Mouse (Mus musculus): Measurements from ENCODE around the gene Sema6c.

The Sema6c gene

DNA sequence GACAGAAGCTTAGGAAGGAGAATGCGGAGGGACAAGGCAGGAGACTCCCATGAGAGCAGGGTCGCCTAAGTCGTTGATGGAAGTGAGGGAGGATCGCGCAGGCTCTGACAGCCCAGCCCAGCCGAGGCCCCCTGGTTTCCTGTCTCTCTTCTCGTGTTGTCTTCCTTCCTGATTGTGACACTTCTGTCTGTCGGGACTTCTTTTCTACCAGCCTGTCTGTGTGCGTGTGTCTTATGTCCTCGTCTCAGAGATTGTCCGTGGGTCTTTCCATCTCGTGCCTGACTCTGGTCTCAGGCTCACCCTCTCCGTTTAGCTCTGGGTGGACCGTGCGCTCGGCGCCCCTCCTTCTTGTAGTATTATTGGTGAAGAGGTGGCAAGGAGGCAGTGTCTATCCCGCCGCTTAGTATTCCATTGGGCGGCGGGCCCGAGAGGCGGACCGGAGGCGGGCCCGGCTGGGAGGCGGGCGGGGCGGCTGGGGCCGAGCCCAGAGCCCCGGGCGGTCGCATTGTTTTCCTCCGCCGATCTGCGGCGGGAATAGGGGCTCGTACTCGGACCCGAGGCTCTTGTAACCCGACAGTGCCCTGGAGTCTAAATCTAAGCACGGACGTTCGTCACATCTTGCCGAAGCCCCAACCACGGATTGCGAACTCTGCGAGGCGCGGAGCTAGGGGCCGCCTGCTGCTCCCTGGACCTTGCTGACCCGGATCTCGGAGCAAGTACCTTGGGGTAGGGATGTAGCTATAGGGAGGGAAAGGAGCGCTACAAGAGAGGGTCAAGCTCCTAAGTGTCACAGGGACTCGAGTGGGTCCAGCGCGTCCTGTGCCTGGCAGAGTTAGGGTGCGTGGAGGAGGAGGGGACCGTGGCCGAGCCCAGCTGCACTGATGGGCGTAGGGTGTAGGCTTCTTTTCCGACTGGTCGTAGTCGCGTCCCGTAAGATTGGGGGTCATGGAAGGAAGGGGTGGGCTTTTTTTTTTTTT, at the start of gene Sema6c:
TSS of gene Sema6c (plus strand) at position 471 of the 977 bp plus-strand sequence.
- WGBS: under 1% methylated on average over 66 of the region's 66 CpGs

DNA sequence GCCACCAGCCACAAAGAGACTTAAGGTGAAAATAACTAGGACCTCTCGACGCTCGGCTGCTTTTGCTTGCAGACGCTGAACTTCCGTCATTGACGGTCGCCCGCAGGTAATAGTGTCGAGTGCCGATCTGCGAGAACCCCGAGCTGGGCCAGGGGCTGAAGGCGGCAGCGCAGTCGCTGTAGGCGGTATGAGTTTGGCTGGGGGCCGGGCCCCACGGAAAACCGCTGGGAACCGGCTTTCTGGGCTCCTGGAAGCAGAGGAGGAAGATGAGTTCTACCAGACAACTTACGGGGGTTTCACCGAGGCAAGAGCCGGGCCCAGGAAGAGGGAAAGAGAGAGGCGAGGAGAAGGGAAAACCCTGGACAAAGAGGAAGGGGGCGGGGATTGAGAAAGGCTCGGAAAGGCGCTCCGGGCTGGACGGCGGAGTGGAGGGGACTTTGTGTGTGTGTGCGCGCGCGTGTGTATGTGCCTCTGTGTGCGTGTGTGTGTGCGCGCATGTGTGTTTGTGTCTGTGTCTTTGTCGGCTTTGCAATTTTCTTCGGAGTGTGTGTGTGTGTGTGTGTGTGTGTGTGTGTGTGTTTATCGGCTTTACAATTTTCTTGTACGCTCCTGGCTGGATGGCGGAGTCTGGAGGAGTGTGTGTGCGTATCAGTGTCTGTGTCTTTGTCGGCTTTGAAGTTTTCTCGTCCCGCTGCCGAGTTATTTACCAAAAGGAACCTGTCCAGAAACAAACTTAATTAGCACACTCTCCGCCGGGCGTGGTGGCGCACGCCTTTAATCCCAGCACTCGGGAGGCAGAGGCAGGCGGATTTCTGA, 49.1 kb upstream of the Sema6c start, which contains the start of gene Vps72:
TSS of gene Vps72 (plus strand) at position 112 of the 816 bp plus-strand sequence.
- WGBS: under 1% methylated on average over 54 of the region's 54 CpGs

DNA sequence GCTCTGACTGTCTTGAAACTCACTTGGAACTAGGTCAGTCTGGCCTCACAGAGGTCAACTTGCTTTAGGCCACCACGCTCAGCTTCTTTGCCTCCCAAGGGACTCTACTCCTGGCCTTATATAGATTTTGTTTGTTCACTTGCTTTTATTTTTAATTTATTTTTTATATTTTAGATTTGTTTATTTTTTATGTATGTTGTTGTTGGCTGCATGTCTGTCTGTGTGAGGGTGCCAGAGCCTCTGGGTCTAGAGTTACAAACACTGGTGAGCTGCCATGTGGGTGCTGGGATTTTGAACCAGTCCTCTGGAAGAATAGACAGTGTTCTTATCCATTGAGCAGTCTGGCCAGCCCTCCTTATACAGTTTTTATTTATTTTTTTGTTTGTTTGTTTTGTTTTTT, 47.5 kb upstream of the Sema6c start:
- WGBS: 81% methylated on average over 1 of the region's 1 CpGs

DNA sequence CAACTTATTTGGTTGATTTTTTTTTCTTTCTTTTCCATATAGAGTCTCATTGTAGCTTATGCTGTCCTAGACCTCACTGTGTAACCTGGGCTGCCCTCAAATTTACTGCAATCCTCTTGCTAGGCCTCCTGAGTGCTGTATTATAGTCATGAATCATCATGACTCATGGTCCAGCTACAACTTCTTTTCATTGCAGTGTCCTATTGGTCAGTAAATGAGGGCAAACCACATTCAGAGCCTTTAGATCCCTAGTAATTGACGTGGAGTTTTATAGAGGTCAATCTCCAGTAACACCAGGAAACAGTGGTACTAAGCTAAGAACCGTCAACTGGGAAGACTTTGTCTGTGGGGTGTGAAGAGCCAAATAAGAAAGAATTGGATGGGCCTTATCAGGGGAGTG, 42.5 kb upstream of the Sema6c start:
- WGBS: 96% methylated on average over 2 of the region's 2 CpGs

DNA sequence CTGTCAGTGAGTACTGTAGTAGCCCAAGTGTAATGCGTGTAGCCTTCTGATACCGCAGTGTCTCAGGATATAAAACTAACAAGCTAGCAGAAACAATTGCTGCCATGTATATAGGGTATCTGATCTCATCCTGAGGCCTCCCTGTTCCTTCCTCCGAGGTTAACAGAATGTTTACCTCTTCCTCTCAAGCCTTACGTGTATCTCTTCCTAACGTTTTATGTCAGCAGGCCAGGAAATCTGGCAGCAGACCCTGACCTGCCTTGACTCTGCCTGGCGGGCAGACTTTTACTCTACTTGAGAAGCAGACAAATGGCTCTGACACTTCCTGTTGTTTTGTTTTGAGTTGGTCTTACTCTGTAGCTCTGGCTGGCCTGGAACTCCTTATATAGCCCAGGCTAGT, 38.7 kb upstream of the Sema6c start:
- WGBS: 69% methylated on average over 6 of the region's 6 CpGs

DNA sequence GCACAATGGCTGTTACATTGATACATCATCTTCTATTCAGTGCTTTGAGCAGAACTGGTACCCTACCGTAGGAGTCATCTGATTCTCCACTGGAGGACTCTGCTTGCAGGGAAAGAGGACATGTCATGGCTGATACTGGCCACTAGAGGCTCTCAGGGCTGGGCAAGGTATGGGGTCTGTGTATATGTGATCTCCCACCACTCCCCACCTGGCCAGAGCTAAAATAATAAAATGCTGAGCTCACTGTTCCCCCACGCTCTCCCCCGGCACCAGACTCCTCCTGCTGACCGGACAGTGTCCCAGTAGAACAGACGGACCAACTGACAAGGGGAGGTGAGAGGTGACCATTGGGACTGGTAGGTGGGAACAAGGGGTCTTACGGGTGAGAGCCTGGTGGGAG, 36.0 kb upstream of the Sema6c start, which contains the start of gene Tmod4:
TSS of gene Tmod4 (plus strand) at position 231 of the 400 bp plus-strand sequence.
- WGBS: 62% methylated on average over 6 of the region's 6 CpGs

DNA sequence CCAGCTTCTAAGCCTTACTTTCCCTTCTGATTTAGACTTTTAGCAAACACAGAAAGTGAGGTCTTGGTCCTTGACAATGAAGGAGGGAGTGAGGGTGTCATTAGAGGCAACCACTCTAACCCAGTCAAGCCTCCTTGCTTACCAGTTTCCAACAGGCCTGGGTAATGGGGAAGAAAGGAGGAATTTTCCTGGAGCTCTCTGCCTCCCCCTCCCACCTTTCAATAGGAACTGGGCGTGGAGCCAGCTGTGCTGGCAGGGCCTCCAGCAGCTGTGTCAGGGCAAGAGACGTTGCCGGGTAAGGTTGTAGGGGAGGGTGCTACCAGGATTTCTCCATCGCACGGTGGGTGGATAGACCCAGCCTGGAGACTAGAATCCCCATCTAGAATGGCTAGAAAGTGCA, 35.3 kb upstream of the Sema6c start:
- WGBS: 11% methylated on average over 5 of the region's 5 CpGs

DNA sequence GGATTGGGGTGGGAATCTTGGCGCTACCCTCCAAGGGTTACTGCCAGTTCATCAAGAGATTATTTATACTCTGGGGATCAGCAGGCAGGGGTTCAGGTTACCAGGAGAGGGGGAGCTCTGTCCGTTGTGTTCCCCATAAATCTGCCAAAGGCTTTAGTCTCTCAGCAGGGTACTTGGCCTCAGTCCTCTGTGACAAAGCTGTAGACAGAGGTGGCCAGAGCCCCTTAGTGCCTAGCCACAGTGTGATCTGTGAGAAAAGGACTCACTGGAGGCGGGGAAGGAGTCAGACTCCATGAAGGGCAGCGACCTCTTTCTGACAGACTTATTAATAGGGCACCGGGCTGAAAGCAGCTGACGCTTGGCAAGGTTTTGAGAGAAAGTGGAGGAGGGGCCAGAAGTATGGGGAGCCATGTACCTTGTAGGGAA, 31.0 kb upstream of the Sema6c start:
- WGBS: 57% methylated on average over 6 of the region's 6 CpGs

DNA sequence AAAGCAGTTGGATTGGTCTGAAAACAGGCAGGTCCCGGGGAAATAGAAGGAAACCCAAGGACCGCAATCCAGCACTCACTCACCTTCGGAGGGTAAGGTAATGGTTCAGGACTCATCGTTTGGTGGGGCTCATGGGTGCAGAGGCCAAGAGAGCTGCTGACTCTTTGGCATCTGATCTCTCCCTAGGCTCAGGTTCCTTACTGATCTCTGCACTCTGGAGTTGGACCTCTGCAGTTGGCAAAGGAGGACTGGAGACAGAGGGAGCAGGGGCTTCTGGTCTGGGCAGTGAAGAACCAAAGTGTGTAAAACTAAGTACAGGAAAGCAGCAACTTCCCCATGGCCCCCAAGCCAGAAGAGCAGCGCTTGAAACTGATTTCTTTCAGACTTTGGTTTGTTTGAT, 30.2 kb upstream of the Sema6c start:
- WGBS: 88% methylated on average over 5 of the region's 5 CpGs

DNA sequence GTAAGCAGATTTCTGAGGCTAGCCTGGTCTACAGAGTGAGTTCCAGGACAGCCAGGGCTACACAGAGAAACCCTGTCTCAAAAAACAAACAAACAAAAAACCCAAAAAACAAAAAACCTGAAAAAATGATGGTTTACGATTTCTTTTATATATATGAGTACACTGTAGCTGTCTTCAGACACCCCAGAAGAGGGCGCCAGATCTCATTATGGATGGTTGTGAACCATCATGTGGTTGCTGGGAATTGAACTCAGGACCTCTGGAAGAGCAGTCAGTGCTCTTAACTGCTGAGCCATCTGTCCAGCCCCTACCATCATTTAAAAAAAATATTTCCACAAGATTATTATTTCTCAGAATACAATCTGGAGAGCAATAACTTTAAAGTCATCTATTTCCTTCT, 27.9 kb upstream of the Sema6c start:
- 85% methylated on average over 2 of the region's 2 CpGs for whole genome bisulfite sequencing

DNA sequence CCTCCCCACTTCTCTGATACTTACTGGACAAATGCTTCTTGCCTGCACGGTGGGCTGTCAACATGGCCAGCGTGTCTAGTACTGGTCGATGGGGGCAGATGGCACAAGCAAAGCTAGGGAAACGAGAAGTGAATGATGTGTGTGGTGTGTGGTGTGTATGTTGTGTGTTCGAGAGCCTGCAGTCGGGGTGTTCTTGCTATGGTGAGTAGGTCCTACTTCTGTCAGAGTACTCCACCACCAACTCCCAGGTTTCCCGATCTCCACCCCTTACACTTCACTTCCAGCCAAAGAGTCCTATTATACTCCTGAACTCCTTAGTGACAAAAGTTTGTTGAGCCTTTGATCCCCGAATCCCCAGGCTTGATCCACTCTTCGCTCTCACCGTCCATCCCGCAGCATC, 27.1 kb upstream of the Sema6c start:
- 55% methylated on average over 11 of the region's 11 CpGs for WGBS

DNA sequence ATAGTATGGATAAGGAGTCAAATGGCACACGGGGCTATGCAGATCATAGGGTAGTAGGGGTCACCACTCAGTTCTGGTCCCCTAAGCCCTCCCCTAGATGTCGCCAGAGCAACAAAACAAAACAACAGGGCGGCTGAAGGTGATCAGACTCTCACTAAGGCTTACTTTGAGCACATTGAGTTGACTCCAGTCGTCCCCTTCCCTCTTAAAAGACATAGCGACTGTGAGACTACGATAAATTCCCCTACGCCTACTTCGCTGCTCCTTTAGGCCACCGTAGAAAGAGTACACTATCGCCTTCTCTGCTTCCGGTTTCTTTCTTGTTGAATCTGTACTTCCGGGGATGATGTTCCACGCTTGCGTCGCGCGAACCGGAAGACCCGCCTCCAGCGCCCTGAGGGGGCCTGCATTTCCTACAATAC, 26.6 kb upstream of the Sema6c start, which contains the start of the genes Scnm1 and Lysmd1:
TSS of gene Scnm1 (minus strand) at position 332 of the 422 bp plus-strand sequence.
TSS of gene Lysmd1 (plus strand) at position 409 of the 422 bp plus-strand sequence.
- under 1% methylated on average over 20 of the region's 20 CpGs for WGBS

DNA sequence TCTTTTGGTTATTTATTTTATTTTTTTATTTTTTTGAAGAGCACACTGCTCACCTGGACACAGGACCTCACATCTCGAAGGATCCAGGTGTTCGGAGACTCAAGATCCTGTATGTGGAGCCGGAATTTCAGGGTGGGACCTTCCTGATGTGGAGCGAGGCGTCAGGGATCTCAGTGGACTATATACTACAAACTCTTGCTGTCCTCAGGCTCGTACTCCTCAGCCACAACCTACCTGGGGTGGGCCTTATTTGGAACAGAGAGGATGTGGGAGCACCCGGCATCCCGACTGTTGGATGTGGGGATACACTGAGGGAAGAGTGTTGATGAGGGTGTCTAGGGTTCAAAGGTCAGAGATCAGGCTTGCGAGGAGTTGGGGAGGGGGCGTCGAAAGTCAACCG, 26.1 kb upstream of the Sema6c start:
- no CpG with 5 or more reads among the region's 12 CpGs for WGBS

DNA sequence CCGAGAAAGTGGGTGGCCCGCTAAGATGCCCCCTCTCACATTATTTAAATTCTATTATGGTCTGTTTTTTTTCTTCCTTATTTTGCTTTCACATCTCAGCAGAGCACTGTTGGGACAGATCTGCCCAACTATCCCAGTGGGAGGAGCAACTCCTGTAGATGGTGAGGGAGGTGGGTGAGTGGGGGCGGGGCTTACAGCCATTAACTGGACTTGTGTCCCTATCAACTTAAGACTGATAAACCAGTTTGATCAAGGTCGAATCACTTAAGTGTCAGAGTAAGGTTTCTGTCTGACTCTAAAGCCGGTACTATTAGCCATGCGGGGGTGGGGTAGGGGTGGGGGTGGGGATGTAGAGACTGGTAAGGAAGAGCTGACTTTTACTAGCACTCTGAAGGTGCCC, 25.2 kb upstream of the Sema6c start:
- 23% methylated on average over 6 of the region's 6 CpGs for whole genome bisulfite sequencing

DNA sequence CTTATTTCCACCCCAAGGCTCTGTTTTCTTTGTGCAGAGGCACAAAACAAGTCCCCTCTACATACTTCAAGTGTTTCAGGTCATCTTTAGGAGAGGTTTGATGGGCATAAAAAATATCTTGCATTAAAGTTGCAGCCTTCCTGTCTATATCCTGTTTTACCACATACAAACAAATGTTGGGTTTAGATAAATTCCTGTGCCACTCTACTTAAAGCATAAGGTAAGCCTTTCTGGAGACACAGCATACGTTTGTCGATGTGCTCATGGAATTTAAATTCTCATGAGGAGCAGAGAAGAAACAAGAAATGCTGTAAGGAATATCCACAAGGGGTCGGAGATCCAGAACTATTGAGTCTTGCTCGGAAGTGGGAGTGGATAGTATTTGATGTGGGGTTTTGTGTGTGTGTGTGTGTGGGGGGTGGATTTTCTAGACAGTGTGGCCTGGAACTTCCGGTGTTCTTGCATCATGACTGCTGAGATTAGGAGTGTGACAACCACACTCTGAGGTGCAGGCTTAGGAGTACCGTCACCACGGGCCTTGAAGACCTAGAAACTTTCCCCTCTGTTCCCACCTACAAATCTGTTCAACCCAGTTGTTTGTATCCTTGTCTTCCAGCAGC, 24.7 kb upstream of the Sema6c start:
- 41% methylated on average over 7 of the region's 7 CpGs for WGBS

DNA sequence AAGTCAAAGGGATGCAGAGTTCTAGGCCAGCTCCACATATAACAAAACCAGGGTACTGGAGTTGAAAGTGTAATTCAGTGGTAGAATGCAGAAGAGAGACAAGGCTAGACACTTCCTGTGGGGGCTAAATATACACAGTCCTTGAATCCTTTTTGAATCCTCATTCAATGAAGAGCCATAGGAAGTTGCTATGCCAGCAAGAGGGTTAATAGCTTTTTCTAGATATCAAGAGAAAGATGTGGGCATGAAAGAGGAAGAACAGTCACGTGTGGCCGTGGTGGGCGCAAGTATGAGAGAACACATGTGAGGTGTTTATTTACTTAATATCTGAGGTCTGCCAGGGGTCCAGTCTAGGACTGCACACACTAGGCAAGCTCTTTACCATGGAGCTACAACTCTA, 23.9 kb upstream of the Sema6c start:
- WGBS: 79% methylated on average over 3 of the region's 3 CpGs

DNA sequence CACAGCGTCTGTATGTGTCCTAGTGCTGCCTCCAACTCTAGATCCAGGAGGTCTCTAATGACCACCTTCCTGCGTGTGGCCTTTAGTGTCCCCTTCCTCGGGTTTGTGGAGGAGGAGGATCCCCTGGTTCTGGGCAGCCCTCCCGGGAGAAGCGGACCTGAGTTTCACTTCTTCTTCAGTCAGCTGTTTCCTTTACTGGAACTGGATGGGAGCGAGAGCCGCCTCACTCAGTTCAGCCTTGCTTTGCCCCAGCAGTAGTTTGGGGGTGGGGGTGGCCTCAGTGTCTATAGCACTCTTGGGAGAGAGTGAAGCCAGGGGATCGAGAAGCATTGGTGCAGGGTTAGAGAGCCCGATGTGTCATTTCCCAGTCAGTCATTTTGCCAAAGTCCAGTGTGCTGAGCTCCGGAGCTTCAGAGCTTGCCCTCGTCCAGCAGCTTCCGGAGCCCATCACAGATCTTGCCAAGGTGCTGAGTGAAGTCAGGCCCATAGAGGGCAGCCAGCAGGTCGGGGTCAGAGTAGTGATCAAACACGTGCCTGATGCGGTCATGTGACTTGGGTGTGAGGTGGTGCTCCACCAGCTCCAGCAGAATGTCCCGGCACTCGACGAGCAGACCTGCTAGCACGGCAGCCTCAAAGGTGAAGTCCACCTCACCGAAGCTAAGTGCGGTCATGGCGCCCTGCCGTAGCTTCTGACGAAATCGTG, 20.5 kb upstream of the Sema6c start:
- 74% methylated on average over 25 of the region's 25 CpGs for WGBS

DNA sequence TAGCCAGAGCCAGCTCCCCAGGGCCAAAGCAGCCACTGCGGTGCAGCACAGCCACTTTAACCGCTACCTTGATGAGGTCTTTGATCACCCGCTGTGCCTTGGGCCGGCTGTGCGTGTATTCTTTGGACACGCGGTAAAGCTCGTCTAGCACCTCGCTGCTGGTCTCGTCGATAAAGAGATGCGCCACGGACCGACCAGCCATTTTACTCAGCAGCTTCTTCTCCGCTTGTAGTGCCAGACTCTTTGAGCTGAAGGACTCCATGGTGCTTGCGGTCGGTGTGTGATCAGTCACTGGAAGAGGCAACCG, 20.0 kb upstream of the Sema6c start:
- WGBS: 73% methylated on average over 18 of the region's 18 CpGs

DNA sequence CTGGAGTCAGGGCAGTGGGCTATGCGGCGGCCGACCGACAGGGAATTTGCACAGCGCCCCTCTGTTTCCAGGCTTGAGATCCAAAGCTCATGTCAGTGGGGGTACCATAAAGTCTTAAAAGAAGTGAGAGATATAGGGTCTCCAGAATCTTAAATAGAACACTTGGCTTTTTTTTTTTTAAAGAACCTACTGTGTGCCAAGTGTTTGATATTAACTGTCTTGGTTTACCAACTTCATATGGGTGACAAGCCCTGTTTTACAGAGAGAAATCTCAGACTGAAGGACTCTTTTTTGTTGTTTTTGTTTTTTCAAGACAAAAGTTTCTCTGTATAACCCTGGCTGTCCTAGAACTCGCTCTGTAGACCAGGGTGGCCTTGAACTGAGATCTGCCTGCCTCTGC, 19.5 kb upstream of the Sema6c start:
- WGBS: 95% methylated on average over 6 of the region's 6 CpGs

DNA sequence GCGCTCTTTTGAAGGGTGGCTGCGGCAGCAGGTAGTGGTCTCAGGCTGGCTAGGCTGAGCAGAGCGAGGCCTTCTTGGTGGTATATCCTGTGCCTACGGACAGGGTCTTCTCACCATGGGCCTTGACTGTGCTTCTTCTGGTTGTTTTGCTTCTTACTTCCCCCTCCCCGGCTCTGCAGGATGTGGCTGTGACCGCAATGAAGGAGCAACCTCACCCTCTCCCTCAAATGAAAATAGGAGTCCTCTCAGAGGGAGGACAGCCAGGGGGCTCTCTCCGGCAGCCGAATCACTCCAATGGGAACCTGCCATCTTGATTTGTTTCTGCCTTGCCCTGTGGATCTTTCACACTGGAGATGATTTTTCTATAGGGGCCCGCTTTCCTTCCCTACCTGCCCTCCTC, 18.8 kb upstream of the Sema6c start:
- 90% methylated on average over 9 of the region's 9 CpGs for WGBS

DNA sequence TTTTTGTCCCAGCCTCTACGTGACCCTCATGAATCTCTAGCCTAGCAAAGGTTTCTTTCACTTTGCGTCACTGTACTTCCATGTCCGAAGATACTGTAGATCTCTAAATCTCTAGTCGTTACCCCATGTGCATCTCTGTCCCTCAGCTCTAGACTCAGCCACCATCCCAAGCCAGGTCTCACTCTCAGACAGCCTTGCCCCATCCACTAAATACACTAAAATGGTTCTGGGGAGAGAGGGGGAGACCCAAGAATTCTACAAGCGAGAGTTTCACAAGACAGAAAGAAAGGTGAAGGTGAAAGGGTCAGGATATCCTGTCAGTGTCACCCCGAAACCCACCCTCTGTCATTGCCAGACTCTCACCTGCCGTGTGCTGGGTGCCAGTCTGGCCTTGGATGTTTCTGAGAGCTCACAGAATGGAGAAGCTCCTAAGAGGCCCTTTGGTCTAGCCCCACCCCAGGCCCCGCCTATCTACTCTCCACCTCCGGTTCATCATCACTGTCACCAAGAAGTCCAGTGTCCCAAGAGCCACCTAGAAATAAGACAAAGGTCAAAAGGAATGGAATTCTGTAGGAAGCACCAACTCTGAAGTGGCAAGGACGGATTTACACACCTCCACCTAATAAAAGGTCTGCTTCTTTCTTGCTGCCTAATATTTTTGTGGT, 18.2 kb upstream of the Sema6c start, which contains the start of gene Tnfaip8l2:
TSS of gene Tnfaip8l2 (minus strand) at position 409 of the 665 bp plus-strand sequence.
- WGBS: 79% methylated on average over 10 of the region's 10 CpGs
